Mouse (Mus musculus) central nervous system, embryonic 18 days (tissue): ENCODE measurements around the gene Nmur1. TPM values are rescaled to one million over a fixed set of nuclear protein-coding genes. Genes with fewer than 3 reads are reported as not detected.

ENCODE experiments used
- polyA plus RNA-seq: library from polyadenylated mRNA; depleted of rRNA; stranded (reverse); fragments of >200 nt; gene quantifications from 2 replicates; pipeline ENCODE4 v1.2.3, GENCODE M21; 2012; rRNA removed

Nmur1 gene
- 0.08 and 0.43 TPM in 2 replicates for polyA plus RNA-seq

GRCm38 (mm10) chr1:86426128-86426527, at the start of gene Nmur1, which contains the start of gene Tex44:
Gene Nmur1 (minus strand): TSS chr1:86426228.
Gene Tex44 (plus strand): TSS chr1:86426329.

GRCm38 (mm10) chr1:86358906-86359797, 66.9 kb downstream of the Nmur1 start, which contains the start of gene Ncl:
Gene Ncl (minus strand): TSS chr1:86359400.

Other genes with a start within 250 kb of the Nmur1 start
- 11.1 and 11.3 TPM in 2 replicates for gene B3gnt7, start 123.4 kb downstream of the Nmur1 start, polyA plus RNA-seq
- gene Ncl, start 66.8 kb downstream of the Nmur1 start, polyA plus RNA-seq = 90.2 and 97.1 TPM in 2 replicates
- gene Tex44, start 101 bp upstream of the Nmur1 start, polyA plus RNA-seq = not detected in 2 replicates
- 2,058 and 2,137 TPM in 2 replicates for gene Ptma, start 100.5 kb upstream of the Nmur1 start, polyA plus RNA-seq
- 108 and 115 TPM in 2 replicates for gene Pde6d, start 156.4 kb upstream of the Nmur1 start, polyA plus RNA-seq
- gene Cops7b, start 156.7 kb upstream of the Nmur1 start, polyA plus RNA-seq = 66.2 and 67.4 TPM in 2 replicates
- gene Nppc, start 244.3 kb upstream of the Nmur1 start, polyA plus RNA-seq = 4.9 and 6.4 TPM in 2 replicates